Mouse (Mus musculus) limb, embryonic 14.5 days (tissue): Measurements from ENCODE around the gene Itgal. TPM values are rescaled to one million over a fixed set of nuclear protein-coding genes. Genes with fewer than 3 reads are reported as not detected.
"Not testable (repeated sequence)": the region's sequence is repeated elsewhere in the genome, so short reads cannot be mapped to it uniquely, and the experiment has no call there.

ENCODE experiments used
- ATAC-seq: fragments of 200-750 bp; cut with Nextera tagmentation; 2 replicates; pipeline ENCODE4 v1.8.0; 2017; ENCODE audit warnings: low read depth, moderate number of reproducible peaks, moderate TSS enrichment; ENCODE audit not compliant: low FRiP score
- DNase-seq: peaks from one replicate; pipeline ENCODE4 v3.0.0-alpha.2; 2015; ENCODE audit warnings: low spot score
- H3K27ac ChIP-seq: fragments of 300-500 bp; sonication (generic); replicated peaks from 2 replicates; pipeline ENCODE4 v1.5.1; 2014; ENCODE audit warnings: low read depth, mild to moderate bottlenecking, low read length, moderate library complexity, mixed read lengths
- H3K27me3 ChIP-seq: fragments of 300-500 bp; sonication (generic); 2 replicates; pipeline ENCODE4 v1.6.1; 2014; ENCODE audit warnings: low read length, mixed read lengths; ENCODE audit not compliant: control insufficient read depth, insufficient read depth
- H3K36me3 ChIP-seq: fragments of 300-500 bp; sonication (generic); 2 replicates; pipeline ENCODE4 v1.6.1; 2014; ENCODE audit warnings: mild to moderate bottlenecking, low read length, moderate library complexity, mixed read lengths; ENCODE audit not compliant: control insufficient read depth, insufficient read depth
- H3K4me1 ChIP-seq: fragments of 300-500 bp; sonication (generic); 2 replicates; pipeline ENCODE4 v1.6.1; 2014; ENCODE audit warnings: antibody characterized with exemption, low read length, mixed read lengths; ENCODE audit not compliant: control insufficient read depth, insufficient read depth
- H3K4me2 ChIP-seq: fragments of 300-500 bp; sonication (generic); replicated peaks from 2 replicates; pipeline ENCODE4 v1.6.1; 2014; ENCODE audit warnings: low read depth, mild to moderate bottlenecking, low read length, moderate library complexity; ENCODE audit not compliant: severe bottlenecking
- H3K4me3 ChIP-seq: fragments of 300-500 bp; sonication (generic); replicated peaks from 2 replicates; pipeline ENCODE4 v1.5.1; 2014; ENCODE audit warnings: low read length
- H3K9ac ChIP-seq: fragments of 300-500 bp; sonication (generic); 2 replicates; pipeline ENCODE4 v1.6.1; 2014; ENCODE audit warnings: mild to moderate bottlenecking, low read depth, low read length, moderate library complexity; ENCODE audit not compliant: severe bottlenecking
- H3K9me3 ChIP-seq: fragments of 300-500 bp; sonication (generic); 2 replicates; pipeline ENCODE4 v1.6.1; 2016; ENCODE audit warnings: low read length; ENCODE audit not compliant: control insufficient read depth
- POLR2A ChIP-seq: fragments of 200-500 bp; IDR thresholded peaks from 2 replicates; pipeline ENCODE4 v1.8.0; 2012; ENCODE audit warnings: inconsistent platforms, mild to moderate bottlenecking, moderate library complexity, borderline replicate concordance; ENCODE audit not compliant: insufficient read depth, insufficient read length; ENCODE audit errors: extremely low read depth
- WGBS: fragments of 180-500 bp; shearing (Covaris S2); extraction: QIAGEN DNeasy Blood & Tissue Kit; methylation state at CpG from one replicate; pipeline ENCODE4 v1.1.7; 2014; 5-methylcytosine and 5-hydroxymethylcytosine counted together
- polyA plus RNA-seq, 2 experiments: library from polyadenylated mRNA; depleted of rRNA in 1 of 2; stranded (reverse) in 1 of 2; unstranded in 1 of 2; fragments of >200 nt; fragmentation: Nextera tagmentation in 1 of 2; extraction: Ambion mirVana in 1 of 2; gene quantifications; 2 replicates each; pipeline versions ENCODE4 v1.2.1 to v1.2.3; 2012 to 2014

Gene Itgal
- polyA plus RNA-seq, 2 experiments, result 1.2 to 1.5 TPM

GRCm38 (mm10) chr7:127364166-127364565 is 68.1 kb downstream of the Itgal start:
- no peaks in the 10 kb centered on the region for H3K9me3 ChIP-seq
- no peak overlapping the region for H3K27ac ChIP-seq
- WGBS, result 58% methylated on average over 4 of the region's 4 CpGs
- ATAC-seq (no peak), DNase-seq (no peak)
- no peak overlapping the region for H3K9ac ChIP-seq
- H3K4me3 ChIP-seq, result peak overlapping the region; percentile 37; the same call in 1 of the 2 replicates
- no peaks in the 10 kb centered on the region for H3K36me3 ChIP-seq
- no peak for TF ChIP-seq POLR2A
- H3K4me1 ChIP-seq, result peaks cover 8% of the 10 kb centered on the region; the same call in 1 of the 2 replicates
- no peaks in the 10 kb centered on the region; the same call in 1 of the 2 replicates for H3K27me3 ChIP-seq
- H3K4me2 ChIP-seq, result peak overlapping the region; percentile 72; the same call in 1 of the 2 replicates

- Histone ChIP-seq H3K4me1 (peaks cover 8% of the 10 kb centered on the region; the same call in 1 of the 2 replicates), H3K9me3 (no peaks in the 10 kb centered on the region), H3K4me3 (no peak overlapping the region), H3K36me3 (no peaks in the 10 kb centered on the region), H3K27ac (no peak overlapping the region), H3K9ac (no peak overlapping the region), H3K4me2 (no peak overlapping the region), H3K27me3 (no peaks in the 10 kb centered on the region; the same call in 1 of the 2 replicates)
- ATAC-seq, result no peak
- no peak for DNase-seq
- WGBS, result 59% methylated on average over 3 of the region's 3 CpGs
- no peak for TF ChIP-seq POLR2A
Observed at GRCm38 (mm10) chr7:127366249-127366648, 70.2 kb downstream of the Itgal start.

- no peak overlapping the region for H3K4me2 ChIP-seq
- no peak overlapping the region for H3K27ac ChIP-seq
- H3K27me3 ChIP-seq, result no peaks in the 10 kb centered on the region
- TF ChIP-seq POLR2A, result no peak
- H3K4me3 ChIP-seq, result no peak overlapping the region
- no peaks in the 10 kb centered on the region for H3K9me3 ChIP-seq
- WGBS, result 84% methylated on average over 2 of the region's 2 CpGs
- 0 out of 2 replicates have a peak, but pooled peaks cover 3% of the 10 kb centered on the region for H3K4me1 ChIP-seq
- H3K9ac ChIP-seq, result no peak overlapping the region
- no peak for ATAC-seq
- DNase-seq, result no peak
- no peaks in the 10 kb centered on the region for H3K36me3 ChIP-seq
Observed at GRCm38 (mm10) chr7:127371213-127371612, 75.2 kb downstream of the Itgal start.

- not testable (repeated sequence) for H3K36me3 ChIP-seq, ATAC-seq, DNase-seq, H3K4me2 ChIP-seq, H3K27me3 ChIP-seq, H3K27ac ChIP-seq, H3K4me1 ChIP-seq, H3K4me3 ChIP-seq, H3K9me3 ChIP-seq, H3K9ac ChIP-seq
- 79% methylated on average over 3 of the region's 3 CpGs for WGBS
Observed at GRCm38 (mm10) chr7:127371870-127372269, 75.8 kb downstream of the Itgal start.

- Histone ChIP-seq H3K9ac (peak within 1 kb of the TSS; percentile 72), H3K4me3 (peak within 1 kb of the TSS; percentile 69), H3K4me2 (peak within 1 kb of the TSS; percentile 74)
- ATAC-seq (peak; percentile 91), DNase-seq (peak; percentile 91)
- not testable (repeated sequence) for H3K27me3 ChIP-seq, H3K4me1 ChIP-seq, H3K36me3 ChIP-seq, H3K9me3 ChIP-seq, H3K27ac ChIP-seq
- TF ChIP-seq POLR2A, result 0 out of 2 replicates have a peak, but pooled peaks have one; percentile 17
- WGBS, result 3% methylated on average over 48 of the region's 49 CpGs
Observed at GRCm38 (mm10) chr7:127375271-127376245, 79.5 kb downstream of the Itgal start, which contains the start of gene Zfp747. Gene Zfp747, minus strand, starts transcription at chr7:127376050.
